Mouse (Mus musculus) NIH3T3 (cell line): Measurements from ENCODE around the gene Ilf3.

ENCODE experiments used
- DNase-seq: peaks from one replicate; pipeline ENCODE4 v3.0.0-alpha.2; 2012; ENCODE audit warnings: low read depth

Ilf3 gene

DNA sequence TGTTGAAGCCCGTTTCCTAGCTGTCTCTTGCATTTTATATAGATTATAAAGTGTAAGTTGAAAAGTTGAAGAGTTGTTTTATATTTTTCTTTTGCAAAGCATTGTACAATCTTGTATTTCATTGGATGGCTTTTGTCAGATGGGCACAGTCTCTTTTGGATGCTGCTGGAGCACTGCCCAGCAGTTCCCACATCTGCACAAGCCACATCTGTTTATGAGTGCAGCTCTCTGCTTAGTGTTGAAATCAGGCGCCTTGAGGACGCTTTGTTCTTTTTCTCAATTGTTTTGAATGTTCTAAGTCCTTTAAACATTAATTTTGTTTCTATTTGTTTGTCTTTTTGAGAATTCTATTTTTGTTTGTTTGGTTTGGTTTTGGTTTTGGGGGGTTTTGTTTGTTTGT is 70.5 kb downstream of the Ilf3 start:
- DNase-seq: peak; percentile 93

DNA sequence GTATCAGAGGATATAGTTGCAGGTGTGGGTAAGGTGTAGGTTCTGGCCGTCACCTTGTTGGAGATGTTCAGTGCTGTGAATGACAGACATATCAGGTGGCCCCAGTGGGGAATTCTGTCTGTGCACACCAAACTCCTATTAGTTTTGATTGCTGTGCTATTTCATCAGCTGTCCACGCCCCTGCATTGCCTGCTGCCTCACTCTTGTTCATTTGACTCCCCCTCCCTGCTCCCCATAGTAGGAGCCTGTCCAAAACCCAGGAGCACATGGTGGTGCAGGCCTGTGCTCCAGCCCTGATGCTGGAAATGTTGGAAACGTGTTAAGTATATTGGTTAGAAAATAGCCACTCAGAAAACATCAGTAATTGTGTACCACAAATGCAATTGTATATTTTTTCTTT is 71.8 kb downstream of the Ilf3 start:
- peak; percentile 80 for DNase-seq

DNA sequence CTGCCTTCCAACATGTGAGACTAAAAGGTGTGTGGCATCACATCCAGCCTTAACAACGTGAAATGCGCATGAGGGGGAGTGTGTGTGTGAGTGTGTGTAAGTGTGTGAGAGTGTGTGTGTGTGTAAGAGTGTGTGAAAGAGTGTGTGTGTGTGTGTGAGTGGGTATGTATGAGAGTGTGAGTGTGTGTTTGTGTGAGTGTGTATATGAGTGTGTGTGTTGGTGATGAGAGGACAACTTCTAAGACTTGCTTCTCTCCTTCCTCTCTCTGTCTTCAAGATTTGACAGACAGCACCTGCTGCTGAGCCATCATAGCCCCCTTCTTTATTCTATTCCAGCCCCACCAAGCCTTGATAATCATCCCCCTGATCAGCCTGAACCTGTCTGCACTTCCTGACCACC is 72.2 kb downstream of the Ilf3 start:
- DNase-seq: no peak

DNA sequence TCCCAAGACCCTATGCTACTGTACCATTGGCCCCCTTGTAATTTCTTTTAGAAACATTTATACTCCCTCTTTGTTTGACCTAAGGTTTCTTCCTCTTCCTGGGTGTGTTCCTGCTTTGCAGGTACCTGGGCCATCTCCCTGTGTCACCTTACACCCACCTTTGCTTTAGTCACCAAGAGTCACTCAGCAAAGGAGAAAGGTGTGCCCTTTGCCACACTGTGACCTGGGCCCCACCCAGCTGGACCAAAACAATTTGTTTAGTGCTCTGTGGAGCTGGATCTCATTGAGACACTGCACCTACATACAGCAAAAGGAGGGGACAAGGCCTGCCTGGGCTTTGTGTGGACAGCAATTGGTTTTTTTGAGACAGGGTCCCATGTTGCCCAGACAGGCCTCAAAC is 72.7 kb downstream of the Ilf3 start:
- DNase-seq: no peak

DNA sequence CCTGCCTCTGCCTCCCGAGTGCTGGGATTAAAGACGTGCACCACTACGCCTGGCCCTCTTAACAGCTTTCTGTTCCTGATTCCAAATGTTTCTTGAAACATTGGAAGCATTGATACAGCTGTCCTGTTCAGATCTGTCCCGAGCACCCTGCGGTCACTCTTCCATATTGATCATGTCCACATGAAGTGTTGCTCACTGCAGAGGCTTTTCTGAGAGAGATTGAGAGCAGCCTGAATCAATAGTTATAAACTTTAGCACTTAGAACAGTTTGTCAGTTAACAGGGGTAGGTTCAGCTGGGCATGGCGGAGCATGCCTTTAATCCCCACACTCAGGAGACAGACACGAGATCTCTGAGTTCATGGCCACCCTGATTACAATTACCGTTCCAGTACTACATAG is 76.2 kb downstream of the Ilf3 start:
- no peak for DNase-seq

DNA sequence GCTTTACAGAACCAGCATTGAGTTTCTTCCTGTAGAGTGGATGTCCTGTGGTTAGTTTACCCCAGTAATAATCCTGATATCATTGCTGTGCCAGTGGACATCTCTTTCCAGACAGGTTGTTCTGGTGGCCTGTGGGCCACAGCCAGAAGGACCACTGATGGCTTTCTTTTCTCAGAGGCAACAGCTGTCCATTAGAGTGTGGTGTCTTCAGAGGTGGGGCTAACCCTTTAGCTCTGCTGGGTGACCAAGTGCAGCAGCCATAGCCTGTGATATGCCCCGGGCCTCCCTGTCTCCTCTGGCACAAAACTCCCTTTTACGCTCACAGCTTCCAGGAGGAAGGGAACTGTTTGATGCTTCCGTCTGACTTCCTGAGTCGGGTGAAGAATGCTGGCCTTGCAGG is 76.9 kb downstream of the Ilf3 start:
- no peak for DNase-seq

DNA sequence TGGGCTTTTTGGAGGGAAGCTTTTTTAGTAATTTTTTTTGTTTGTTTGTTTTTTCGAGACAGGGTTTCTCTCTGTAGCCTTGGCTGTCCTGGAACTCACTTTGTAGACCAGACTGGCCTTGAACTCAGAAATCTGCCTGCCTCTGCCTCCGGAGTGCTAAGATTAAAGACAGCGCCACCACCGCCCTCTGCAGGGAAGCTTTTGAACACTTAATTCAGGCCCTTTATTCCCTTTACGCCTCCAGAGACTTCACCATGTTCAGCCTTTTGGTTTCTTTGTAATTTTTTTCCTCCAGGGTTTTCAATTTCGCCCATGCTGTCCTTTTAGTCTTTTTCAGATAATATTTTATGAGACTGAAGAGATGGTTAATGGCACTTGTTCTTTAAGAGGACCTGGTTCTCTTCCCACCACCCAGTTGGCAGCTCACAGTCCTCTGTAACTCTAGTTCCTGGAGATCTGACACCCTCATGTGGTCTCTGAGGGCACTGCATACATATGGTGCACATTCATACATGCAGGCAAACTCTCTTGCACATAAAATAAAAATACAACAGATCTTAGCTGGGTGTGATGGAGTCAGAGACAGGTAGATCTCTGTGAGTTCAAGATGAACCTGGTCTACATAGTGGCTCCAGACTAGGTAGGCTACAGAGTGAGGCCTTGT is 77.5 kb downstream of the Ilf3 start:
- DNase-seq: no peak

DNA sequence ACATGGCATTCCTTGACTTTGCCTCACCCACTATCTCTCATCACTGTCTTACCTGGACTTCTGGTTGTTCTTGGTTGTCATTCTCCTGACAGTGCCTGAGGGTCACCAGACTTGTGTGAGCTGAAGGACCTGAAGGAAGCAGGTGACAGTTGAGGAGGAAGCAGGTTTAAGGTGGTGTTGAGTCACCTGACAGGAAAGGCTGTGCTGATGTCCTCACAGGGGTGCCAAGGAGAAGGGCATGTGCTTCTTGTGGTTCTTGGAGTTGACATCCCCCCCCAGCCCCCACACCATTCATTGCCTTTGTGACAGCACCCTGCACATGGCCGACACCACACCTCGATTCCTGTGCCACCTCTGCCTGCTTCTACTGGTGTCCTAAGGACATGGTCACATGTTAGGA is 80.1 kb downstream of the Ilf3 start:
- DNase-seq: no peak

DNA sequence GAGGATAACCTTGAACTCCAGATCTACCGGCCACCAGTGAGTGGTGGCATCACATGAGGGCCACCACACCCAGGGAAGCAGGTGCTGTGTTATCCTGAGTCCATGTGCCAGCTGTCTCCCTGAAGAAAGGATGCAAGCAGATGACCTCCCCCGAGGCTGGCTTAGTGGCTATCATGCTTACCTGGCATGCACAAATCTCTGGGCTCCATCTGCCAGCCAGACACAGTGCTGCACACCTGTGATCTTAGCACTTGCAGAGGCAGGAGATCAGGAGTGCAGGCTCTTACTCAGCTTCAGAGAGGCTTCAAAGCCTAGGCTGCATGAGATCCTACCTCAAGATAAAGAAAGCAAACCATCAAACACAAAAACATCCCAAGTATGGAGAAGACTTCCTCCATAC is 82.0 kb downstream of the Ilf3 start:
- no peak for DNase-seq

DNA sequence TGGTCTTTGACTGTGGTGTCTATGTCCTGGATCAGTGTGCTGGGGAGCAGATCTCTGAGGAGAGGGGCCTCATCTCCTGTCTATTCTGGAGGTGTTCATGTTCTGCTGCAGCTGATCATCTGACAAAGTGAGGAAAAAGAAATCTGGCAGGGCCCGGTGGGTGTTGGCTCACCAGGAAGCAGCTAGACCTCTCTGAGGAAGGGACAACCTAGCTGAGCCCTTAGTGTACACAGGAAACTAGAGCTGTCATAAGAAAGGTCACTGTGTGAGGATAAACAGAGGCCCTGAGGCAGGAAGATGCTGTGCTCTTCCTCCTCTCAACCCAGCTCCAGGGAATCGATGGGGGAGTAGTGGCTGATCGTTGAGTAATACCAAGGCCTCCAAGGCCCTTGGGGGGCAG is 82.6 kb downstream of the Ilf3 start:
- no peak for DNase-seq

DNA sequence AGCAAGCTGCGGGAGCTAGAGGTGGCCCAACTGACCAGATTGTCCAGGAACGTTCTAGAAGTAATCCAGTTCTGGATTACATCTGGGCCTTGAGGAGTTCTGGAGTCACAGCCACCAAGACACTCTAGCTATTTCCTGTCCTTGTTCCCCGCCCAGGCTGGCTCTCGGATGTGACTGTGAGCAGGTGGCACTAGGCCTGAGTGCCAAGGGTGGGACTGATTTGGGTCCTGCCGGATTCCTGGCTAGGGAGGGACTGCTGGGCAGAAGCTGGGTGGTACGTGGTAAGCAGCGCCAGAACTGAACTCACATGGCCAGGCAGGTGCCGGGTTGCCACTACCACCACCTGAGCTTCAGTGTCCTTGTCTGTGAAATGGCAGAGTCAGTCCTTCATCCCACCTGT is 83.7 kb downstream of the Ilf3 start:
- DNase-seq: no peak

DNA sequence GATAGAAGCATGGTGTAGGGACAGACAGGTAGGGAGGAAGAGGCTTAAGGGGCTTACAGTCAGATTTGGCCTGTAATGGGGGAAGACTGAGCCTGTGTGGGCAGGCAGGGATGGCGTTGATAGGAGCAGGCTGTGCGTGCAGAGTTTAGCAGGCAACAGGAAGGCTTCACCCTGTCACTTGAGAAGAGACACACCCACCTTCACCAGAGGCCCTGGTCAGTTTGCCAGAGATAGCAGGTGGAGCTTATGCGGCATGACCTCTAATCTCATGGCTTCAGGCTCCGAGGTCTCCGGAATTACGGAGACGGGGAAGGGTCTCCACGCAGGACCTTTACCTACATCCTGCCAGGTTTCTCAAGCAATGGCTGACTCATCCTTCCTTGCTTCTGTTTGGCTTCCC is 84.2 kb downstream of the Ilf3 start:
- DNase-seq: no peak

DNA sequence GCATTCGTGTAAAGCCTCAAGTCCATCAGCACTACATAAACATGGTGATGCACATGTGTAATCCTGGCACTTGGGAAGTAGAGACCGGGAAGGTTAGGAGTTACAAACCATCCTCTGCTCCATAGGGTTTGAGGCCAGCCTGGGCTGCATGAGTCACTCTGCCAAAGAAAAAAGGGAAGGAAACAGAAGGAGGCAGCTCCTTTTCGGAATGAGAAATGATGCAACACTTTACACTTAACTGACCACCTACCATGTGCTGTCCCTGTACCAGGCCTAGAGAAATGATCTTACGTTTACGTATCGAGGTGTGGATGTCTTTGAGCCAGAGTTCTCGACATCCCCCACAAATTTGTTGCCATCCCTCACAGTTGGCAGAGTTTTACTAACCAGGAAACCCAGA is 85.3 kb downstream of the Ilf3 start:
- peak; percentile 36 for DNase-seq

DNA sequence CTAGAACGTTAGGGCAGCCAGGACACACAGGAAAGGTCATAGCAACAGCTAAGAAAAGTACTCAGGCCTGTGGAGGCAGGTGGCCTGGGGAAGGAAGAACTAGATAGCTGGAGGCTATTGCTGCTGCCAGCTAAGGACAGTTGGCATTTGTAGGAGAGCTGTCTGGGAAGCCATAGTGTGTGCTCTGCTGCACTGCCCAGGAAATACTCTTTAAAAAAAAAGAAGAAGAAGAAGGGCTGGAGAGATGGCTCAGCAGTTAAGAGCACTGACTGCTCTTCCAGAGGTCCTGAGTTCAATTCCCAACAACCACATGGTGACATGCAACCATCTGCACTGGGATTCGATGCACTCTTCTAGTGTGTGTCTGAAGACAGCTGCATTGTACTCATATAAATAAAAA is 85.8 kb downstream of the Ilf3 start:
- DNase-seq: no peak

DNA sequence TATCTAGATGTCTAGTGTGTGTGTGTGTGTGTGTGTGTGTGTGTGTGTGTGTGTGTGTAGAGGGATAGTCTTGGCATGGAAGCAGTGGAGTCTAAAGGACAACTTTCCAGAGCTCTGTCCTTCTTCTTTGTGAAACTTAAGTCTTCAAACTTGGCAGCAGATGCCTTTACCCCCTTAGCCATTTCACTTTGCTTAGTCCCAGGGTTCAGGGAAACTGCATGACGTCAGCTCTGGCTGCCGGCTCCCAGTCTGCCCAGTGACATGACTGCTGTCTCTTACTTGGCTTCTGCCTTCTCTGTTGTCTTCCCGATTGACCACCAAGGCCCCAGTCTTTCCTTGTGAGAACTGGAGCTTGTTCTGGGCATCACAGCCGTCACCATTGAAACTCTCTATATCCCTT is 86.9 kb downstream of the Ilf3 start:
- DNase-seq: no peak
